Mouse (Mus musculus) activated CD4-positive, CD25-positive, alpha-beta regulatory T cell (primary cell): ENCODE results near the gene Mrpl35. TPM values are rescaled to one million over a fixed set of nuclear protein-coding genes. Genes with fewer than 3 reads are reported as not detected.

Experiments
- polyA plus RNA-seq, 2 experiments: library from polyadenylated mRNA; unstranded; fragments of 100-300 nt; shearing (Covaris generic); gene quantifications; one replicate each; pipeline ENCODE4 v1.2.1; 2017

Gene Mrpl35
- polyA plus RNA-seq, result 10 to 100 TPM; 46.9 to 56.0 TPM

GRCm38 (mm10) chr6:71826869-71827268 lies at the start of gene Mrpl35:
Gene Mrpl35 (minus strand): TSS chr6:71826969.

GRCm38 (mm10) chr6:71830690-71831580 lies 4.2 kb upstream of the Mrpl35 start, which contains the start of gene Immt:
Gene Immt (plus strand): TSS chr6:71831331.

Other genes starting within 250 kb of the Mrpl35 start
- 10 to 100 TPM; 49.4 to 65.2 TPM for gene Kdm3a, start 194.0 kb downstream of the Mrpl35 start, polyA plus RNA-seq
- gene Reep1, start 119.4 kb downstream of the Mrpl35 start, polyA plus RNA-seq, result under 1 TPM; 0.12 to 0.24 TPM
- gene Immt, start 4.4 kb upstream of the Mrpl35 start, polyA plus RNA-seq, result 100 to 1,000 TPM in 1 of 2 experiments, 10 to 100 TPM in 1; 98.6 to 100 TPM
- 10 to 100 TPM; 59.4 to 76.0 TPM for gene Ptcd3, start 81.8 kb upstream of the Mrpl35 start, polyA plus RNA-seq
- 10 to 100 TPM; 25.9 to 27.4 TPM for gene Polr1a, start 82.1 kb upstream of the Mrpl35 start, polyA plus RNA-seq